Comparison of ENCODE assay signal across 16 mouse cellular contexts in genomic region chr4:82234443-82234842, GRCm38 (mm10).
A peak's percentile ranks its signal among the peaks of the same experiment; 100 is the strongest.
DNase-seq lines count a peak whose midpoint lies in the region; ATAC-seq lines count a peak whose summit lies in the region.
"Had no signal": no experiment of that assay in that cellular context is flagged by ENCODE, and none has a peak within 500 bp of the region (broad histone marks: within the 10 kb centered on the region; RNA-seq: fewer than 3 reads in every experiment).

No protein-coding gene starts in this region.

- peaks cover 9% of the 10 kb centered on the region for H3K9me3 ChIP-seq in heart, embryonic 14.5 days (ENCODE audit: control insufficient read depth, low read length)
- peaks cover 15% of the 10 kb centered on the region; the same call in 1 of the 2 replicates for H3K9me3 ChIP-seq in kidney, embryonic 16.5 days (ENCODE audit: low read length)
- H3K9me3 ChIP-seq: neural tube, embryonic 15.5 days had no signal

- peak overlapping the region; percentile 20 to 49; a peak in 3 of 4 replicates for H3K27ac ChIP-seq in heart, embryonic 14.5 days (replicated peaks in 1 of 2; ENCODE audit: control insufficient read depth in 1 of 2, insufficient read depth in 1 of 2, low read depth in 2 of 2, low read length in 2 of 2)
- H3K27ac ChIP-seq in kidney, embryonic 16.5 days (ENCODE audit: low read length): no peak overlapping the region
- H3K27ac ChIP-seq: hindbrain, embryonic 14.5 days; neural tube, embryonic 15.5 days had no signal

- H3K27me3 ChIP-seq in heart, embryonic 14.5 days (ENCODE audit: control insufficient read depth, insufficient read depth, low read length): no peaks in the 10 kb centered on the region
- H3K27me3 ChIP-seq in kidney, embryonic 16.5 days (ENCODE audit: insufficient read depth, low read length): no peaks in the 10 kb centered on the region
- H3K27me3 ChIP-seq: embryonic facial prominence, embryonic 12.5 days; neural tube, embryonic 15.5 days had no signal

- H3K36me3 ChIP-seq in heart, embryonic 14.5 days (ENCODE audit: control insufficient read depth, insufficient read depth, low read length): no peaks in the 10 kb centered on the region
- H3K36me3 ChIP-seq in kidney, embryonic 16.5 days (ENCODE audit: insufficient read depth, low read length): no peaks in the 10 kb centered on the region
- H3K36me3 ChIP-seq: embryonic facial prominence, embryonic 12.5 days; neural tube, embryonic 15.5 days had no signal

- 47% methylated on average over 5 of the region's 5 CpGs for WGBS in heart, embryonic 14.5 days
- 81% methylated on average over 5 of the region's 5 CpGs for WGBS in kidney, embryonic 16.5 days

- no peak overlapping the region for H3K4me2 ChIP-seq in heart, embryonic 14.5 days (ENCODE audit: low read length)
- H3K4me2 ChIP-seq in kidney, embryonic 16.5 days (replicated peaks; ENCODE audit: low read depth, low read length): no peak overlapping the region
- H3K4me2 ChIP-seq: embryonic facial prominence, embryonic 12.5 days; hindbrain, embryonic 14.5 days; liver, embryonic 11.5 days; neural tube, embryonic 15.5 days had no signal

- no peak for ATAC-seq in heart, embryonic 14.5 days (ENCODE audit: insufficient number of reproducible peaks, insufficient read depth, low FRiP score, low read depth)
- ATAC-seq in kidney, embryonic 16.5 days (ENCODE audit: low FRiP score, low TSS enrichment): no peak
- ATAC-seq: CD4-positive, CD25-positive, alpha-beta regulatory T cell, adult 4 months had no signal

- no peak for DNase-seq in heart, postnatal 4 days
- peak; percentile 56 for DNase-seq in right cerebral cortex, adult 18-20 months
- no peak for DNase-seq in right cerebral cortex, postnatal 14 days
- peak; percentile 40 to 52 for DNase-seq in left cerebral cortex, adult 9 months (ENCODE audit: low spot score in 2 of 2)
- DNase-seq in adrenal gland, postnatal 4 days (ENCODE audit: low spot score in 2 of 2): no peak
- DNase-seq: cerebellum, postnatal 14 days; heart, adult 18-20 months; kidney, adult 9 months; thymus, postnatal 25 days had no signal

- H3K9ac ChIP-seq in heart, embryonic 14.5 days (ENCODE audit: low read length): no peak overlapping the region
- no peak overlapping the region for H3K9ac ChIP-seq in kidney, embryonic 16.5 days (replicated peaks; ENCODE audit: low read length)
- H3K9ac ChIP-seq: embryonic facial prominence, embryonic 12.5 days; hindbrain, embryonic 14.5 days; neural tube, embryonic 15.5 days had no signal

- no peak overlapping the region for H3K4me3 ChIP-seq in heart, embryonic 14.5 days (ENCODE audit: control insufficient read depth in 1 of 2, insufficient read depth in 1 of 2, low read depth in 1 of 2, low read length in 2 of 2)
- no peak overlapping the region for H3K4me3 ChIP-seq in kidney, embryonic 16.5 days (ENCODE audit: low read length)
- H3K4me3 ChIP-seq: embryonic facial prominence, embryonic 12.5 days; neural tube, embryonic 15.5 days had no signal

- H3K4me1 ChIP-seq in heart, embryonic 14.5 days (ENCODE audit: control insufficient read depth in 2 of 2, insufficient read depth in 2 of 2, low read length in 2 of 2): no peaks in the 10 kb centered on the region; a peak in 1 of 4 replicates
- H3K4me1 ChIP-seq in kidney, embryonic 16.5 days (ENCODE audit: insufficient read depth, low read length): no peaks in the 10 kb centered on the region
- H3K4me1 ChIP-seq: embryonic facial prominence, embryonic 12.5 days; neural tube, embryonic 15.5 days had no signal

Comparison
In these comparisons a context has a peak if more than half of its experiments do, and no peak if none do; other contexts are left out.
1. DNase-seq: peak in right cerebral cortex, adult 18-20 months (single experiment) and left cerebral cortex, adult 9 months (2 of 2); none in heart, postnatal 4 days (single experiment), right cerebral cortex, postnatal 14 days (single experiment) and adrenal gland, postnatal 4 days (0 of 2).